Mouse (Mus musculus) megakaryocyte, adult 5-6 weeks (primary cell): ENCODE results near the gene Ankef1. TPM values are rescaled to one million over a fixed set of nuclear protein-coding genes. Genes with fewer than 3 reads are reported as not detected.

ENCODE experiments used
- ATAC-seq: 2 replicates; pipeline ENCODE4 v1.8.0; 2016; ENCODE audit warnings: mild to moderate bottlenecking, inconsistent platforms; ENCODE audit not compliant: poor library complexity, severe bottlenecking
- total RNA-seq, 2 experiments: library from RNA; stranded (forward) in 1 of 2; stranded (reverse) in 1 of 2; fragments of 153-499, 151-499 nt in 1 of 2; fragments of 221-1000, 200-1000 nt in 1 of 2; gene quantifications; 2 replicates each; pipeline versions ENCODE4 v1.2.3 to v1.2.4; 2015 to 2017

Ankef1 gene
- not detected in 2 replicates for total RNA-seq (2015)
- not detected in 2 replicates for total RNA-seq (2017)

- no peak for ATAC-seq
Measured at GRCm38 (mm10) chr2:136501651-136502050, at the start of gene Ankef1. Gene Ankef1 (plus strand): TSS chr2:136501910.

GRCm38 (mm10) chr2:136456468-136456867 is 45.2 kb upstream of the Ankef1 start:
- ATAC-seq: no peak

- ATAC-seq: no peak
Measured at GRCm38 (mm10) chr2:136456875-136457274, 44.8 kb upstream of the Ankef1 start.

- ATAC-seq: no peak
Measured at GRCm38 (mm10) chr2:136477656-136478055, 24.1 kb upstream of the Ankef1 start.

- ATAC-seq: no peak
Measured at GRCm38 (mm10) chr2:136482269-136482668, 19.4 kb upstream of the Ankef1 start.

GRCm38 (mm10) chr2:136483058-136483457 is 18.7 kb upstream of the Ankef1 start:
- ATAC-seq: no peak

GRCm38 (mm10) chr2:136484955-136485354 is 16.8 kb upstream of the Ankef1 start:
- no peak for ATAC-seq

GRCm38 (mm10) chr2:136485401-136485800 is 16.3 kb upstream of the Ankef1 start:
- no peak for ATAC-seq

- peak; percentile 81 for ATAC-seq
Measured at GRCm38 (mm10) chr2:136485815-136486619, 15.7 kb upstream of the Ankef1 start.

- no peak for ATAC-seq
Measured at GRCm38 (mm10) chr2:136486986-136487385, 14.7 kb upstream of the Ankef1 start.

- no peak for ATAC-seq
Measured at GRCm38 (mm10) chr2:136511073-136511472, 9.4 kb downstream of the Ankef1 start.

- no peak for ATAC-seq
Measured at GRCm38 (mm10) chr2:136511756-136512155, 10.0 kb downstream of the Ankef1 start.

- ATAC-seq: no peak
Measured at GRCm38 (mm10) chr2:136512802-136513201, 11.1 kb downstream of the Ankef1 start.

- no peak for ATAC-seq
Measured at GRCm38 (mm10) chr2:136513806-136514205, 12.1 kb downstream of the Ankef1 start.

- no peak for ATAC-seq
Measured at GRCm38 (mm10) chr2:136515501-136515900, 13.8 kb downstream of the Ankef1 start.

- ATAC-seq: no peak
Measured at GRCm38 (mm10) chr2:136528937-136529336, 27.2 kb downstream of the Ankef1 start.

GRCm38 (mm10) chr2:136532033-136532432 is 30.3 kb downstream of the Ankef1 start:
- peak; percentile 82 for ATAC-seq

GRCm38 (mm10) chr2:136558020-136558419 is 56.3 kb downstream of the Ankef1 start:
- no peak for ATAC-seq

GRCm38 (mm10) chr2:136562336-136562735 is 60.6 kb downstream of the Ankef1 start:
- ATAC-seq: no peak

- no peak for ATAC-seq
Measured at GRCm38 (mm10) chr2:136570856-136571255, 69.1 kb downstream of the Ankef1 start.

GRCm38 (mm10) chr2:136582762-136583161 is 81.1 kb downstream of the Ankef1 start:
- no peak for ATAC-seq

GRCm38 (mm10) chr2:136588811-136589210 is 87.1 kb downstream of the Ankef1 start:
- no peak for ATAC-seq

- no peak for ATAC-seq
Measured at GRCm38 (mm10) chr2:136596451-136596850, 94.7 kb downstream of the Ankef1 start.
